Mouse (Mus musculus): Measurements from ENCODE around the gene Prkd1. TPM values are rescaled to one million over a fixed set of nuclear protein-coding genes. Genes with fewer than 3 reads are reported as not detected.
A peak's percentile ranks its signal among the peaks of the same experiment; 100 is the strongest.

Prkd1 gene
- polyA plus RNA-seq, 1 experiment from 2014 or later = 7.6 TPM

- no peaks in the 10 kb centered on the region for H3K36me3 ChIP-seq (ENCODE audit: poor library complexity, severe bottlenecking)
- no peak overlapping the region for H3K27ac ChIP-seq
- peaks cover 28% of the 10 kb centered on the region for H3K4me1 ChIP-seq
- H3K27me3 ChIP-seq = no peaks in the 10 kb centered on the region
- H3K9ac ChIP-seq = no peak overlapping the region
- no peaks in the 10 kb centered on the region for H3K9me3 ChIP-seq (replicated peaks)
- 7% methylated on average over 1 of the region's 1 CpGs for WGBS
- no peak overlapping the region for H3K4me3 ChIP-seq
- peak; percentile 92 for ATAC-seq
- H3K4me2 ChIP-seq = no peak overlapping the region
Measured at GRCm38 (mm10) chr12:50301334-50301733, 347.6 kb downstream of the Prkd1 start.

GRCm38 (mm10) chr12:50296067-50296466 is 352.8 kb downstream of the Prkd1 start:
- Histone ChIP-seq H3K27me3 (no peaks in the 10 kb centered on the region), H3K4me1 (peaks cover 37% of the 10 kb centered on the region), H3K9ac (no peak overlapping the region), H3K27ac (peak overlapping the region; percentile 72; the same call in 1 of the 2 replicates), H3K36me3 (ENCODE audit: poor library complexity, severe bottlenecking) (no peaks in the 10 kb centered on the region), H3K4me3 (no peak overlapping the region), H3K9me3 (replicated peaks) (no peaks in the 10 kb centered on the region), H3K4me2 (no peak overlapping the region)
- WGBS = 33% methylated on average over 2 of the region's 2 CpGs
- ATAC-seq = peak; percentile 57; the same call in 1 of the 2 replicates

- H3K4me1 ChIP-seq = peaks cover 34% of the 10 kb centered on the region
- ATAC-seq = peak; percentile 96
Measured at GRCm38 (mm10) chr12:50295549-50295948, 353.3 kb downstream of the Prkd1 start.

GRCm38 (mm10) chr12:50292834-50293233 is 356.1 kb downstream of the Prkd1 start:
- WGBS = 84% methylated on average over 3 of the region's 3 CpGs
- no peaks in the 10 kb centered on the region for H3K36me3 ChIP-seq (ENCODE audit: poor library complexity, severe bottlenecking)
- no peak overlapping the region for H3K4me2 ChIP-seq
- no peaks in the 10 kb centered on the region for H3K9me3 ChIP-seq (replicated peaks)
- H3K27ac ChIP-seq = no peak overlapping the region
- no peak overlapping the region for H3K9ac ChIP-seq
- ATAC-seq = no peak
- H3K4me1 ChIP-seq = peaks cover 13% of the 10 kb centered on the region
- no peak overlapping the region for H3K4me3 ChIP-seq
- H3K27me3 ChIP-seq = no peaks in the 10 kb centered on the region

More at GRCm38 (mm10) chr12:50295549-50295948, 353.3 kb downstream of the Prkd1 start:
- Histone ChIP-seq H3K9me3 (replicated peaks) (no peaks in the 10 kb centered on the region), H3K36me3 (ENCODE audit: poor library complexity, severe bottlenecking) (no peaks in the 10 kb centered on the region), H3K4me3 (no peak overlapping the region), H3K4me2 (no peak overlapping the region), H3K9ac (no peak overlapping the region), H3K27me3 (no peaks in the 10 kb centered on the region), H3K27ac (no peak overlapping the region)
- 3% methylated on average over 2 of the region's 2 CpGs for WGBS

Measured in forebrain, embryonic 13.5 days (tissue).